Mouse (Mus musculus): ENCODE results near the gene Ncf4.

DNA sequence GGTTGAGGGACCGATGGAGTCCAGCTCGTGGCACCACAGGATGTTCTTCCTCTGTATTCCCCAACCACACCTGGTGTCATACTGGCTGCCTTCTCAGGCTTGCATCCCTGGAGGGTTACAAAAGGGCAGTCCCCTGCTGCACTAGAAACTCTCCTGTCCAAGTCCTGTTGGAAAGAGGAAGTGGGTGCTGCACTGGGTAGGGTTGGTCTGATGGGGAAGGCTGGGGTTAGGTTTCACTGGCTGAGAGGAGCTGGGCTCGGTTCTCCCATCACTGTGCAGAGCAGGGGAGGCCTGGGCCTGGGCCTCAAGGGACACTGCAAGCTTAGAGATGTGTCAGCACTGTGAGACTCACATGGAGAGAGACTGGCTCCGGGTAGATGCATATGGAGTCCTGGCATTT is 34.4 kb upstream of the Ncf4 start:
- no peak for TF ChIP-seq CTCF (IDR thresholded peaks at IDR 0.05; ENCODE audit: low read depth, low read length)
- TF ChIP-seq POLR2A (IDR thresholded peaks at IDR 0.05; ENCODE audit: insufficient read depth, low read length), result no peak
- no peak for TF ChIP-seq EP300 (IDR thresholded peaks at IDR 0.05; ENCODE audit: insufficient read depth, low read depth, low read length)
